Comparison of ENCODE assay signal across 30 mouse cellular contexts in genomic region chr13:114619416-114619815, GRCm38 (mm10).
DNase-seq lines count a peak whose midpoint lies in the region; ATAC-seq and TF ChIP-seq lines count a peak whose summit lies in the region.
"Had no signal": no experiment of that assay in that cellular context is flagged by ENCODE, and none has a peak within 500 bp of the region (broad histone marks: within the 10 kb centered on the region; RNA-seq: fewer than 3 reads in every experiment).

No protein-coding gene starts in this region.

- peak; percentile 28 for DNase-seq in kidney, adult 2 months
- DNase-seq in kidney, adult 9 months, result no peak
- DNase-seq in Muller cell, postnatal 12 days (ENCODE audit: inconsistent ontology term), result peak; percentile 26
- DNase-seq in adrenal gland, postnatal 25 days, result peak; percentile 7
- no peak for DNase-seq in hindbrain, embryonic 11.5 days (ENCODE audit: low spot score)
- no peak for DNase-seq in testis, postnatal 10 days (ENCODE audit: low spot score)
- no peak for DNase-seq in lung, postnatal 25 days (ENCODE audit: low spot score)
- DNase-seq: cerebellum, adult 18-20 months; cerebellum, postnatal 14 days; heart, adult 2 months; heart, postnatal 4 days; kidney, adult 11 months; kidney, postnatal 36 days; lung, postnatal 4 days; right cerebral cortex, postnatal 4 days; thymus, adult 2 months; thymus, postnatal 36 days had no signal

- no peaks in the 10 kb centered on the region for H3K27me3 ChIP-seq in kidney, adult 2 months (replicated peaks; ENCODE audit: control insufficient read depth, insufficient read depth, low read length)
- H3K27me3 ChIP-seq in hindbrain, embryonic 11.5 days (ENCODE audit: control insufficient read depth, insufficient read depth, low read length), result no peaks in the 10 kb centered on the region
- H3K27me3 ChIP-seq: heart, embryonic 12.5 days; limb, embryonic 12.5 days; liver, embryonic 15.5 days; lung, embryonic 15.5 days; megakaryocyte, embryonic 14.5 days; midbrain, embryonic 12.5 days; neural tube, embryonic 13.5 days had no signal

- TF ChIP-seq CTCF in kidney, adult 2 months (conservative IDR thresholded peaks at IDR 0.05; ENCODE audit: insufficient read depth, insufficient read length, low read depth, low read length), result no peak

- WGBS in kidney, adult 2 months, result 80% methylated on average over 4 of the region's 4 CpGs
- 94% methylated on average over 4 of the region's 4 CpGs for WGBS in hindbrain, embryonic 11.5 days

- H3K4me1 ChIP-seq in kidney, adult 2 months (ENCODE audit: control insufficient read depth, insufficient read depth, low read length), result no peaks in the 10 kb centered on the region
- H3K4me1 ChIP-seq in hindbrain, embryonic 11.5 days (replicated peaks; ENCODE audit: control insufficient read depth, insufficient read depth, low read length), result no peaks in the 10 kb centered on the region
- H3K4me1 ChIP-seq: heart, embryonic 12.5 days; limb, embryonic 12.5 days; liver, embryonic 15.5 days; lung, embryonic 15.5 days; megakaryocyte, embryonic 14.5 days; midbrain, embryonic 12.5 days; neural tube, embryonic 13.5 days had no signal

- no peaks in the 10 kb centered on the region for H3K36me3 ChIP-seq in kidney, adult 2 months (ENCODE audit: control insufficient read depth, insufficient read depth, low read length)
- no peaks in the 10 kb centered on the region for H3K36me3 ChIP-seq in hindbrain, embryonic 11.5 days (ENCODE audit: control insufficient read depth, insufficient read depth, low read length)
- H3K36me3 ChIP-seq: heart, embryonic 12.5 days; limb, embryonic 12.5 days; liver, embryonic 15.5 days; lung, embryonic 15.5 days; midbrain, embryonic 12.5 days; neural tube, embryonic 13.5 days had no signal

- H3K9ac ChIP-seq in hindbrain, embryonic 11.5 days (ENCODE audit: low read depth, low read length), result no peak overlapping the region
- H3K9ac ChIP-seq: heart, embryonic 12.5 days; hindbrain, embryonic 14.5 days; limb, embryonic 12.5 days; liver, embryonic 15.5 days; lung, embryonic 15.5 days; midbrain, embryonic 12.5 days; neural tube, embryonic 13.5 days had no signal

- no peaks in the 10 kb centered on the region for H3K9me3 ChIP-seq in hindbrain, embryonic 11.5 days (ENCODE audit: control insufficient read depth, low read length)
- H3K9me3 ChIP-seq: heart, embryonic 12.5 days; limb, embryonic 12.5 days; liver, embryonic 15.5 days; lung, embryonic 15.5 days; midbrain, embryonic 12.5 days; neural tube, embryonic 13.5 days had no signal

- ATAC-seq in hindbrain, embryonic 11.5 days (ENCODE audit: low FRiP score), result no peak
- ATAC-seq: activated CD4-positive, CD25-positive, alpha-beta regulatory T cell, adult 4 months had no signal

- no peak overlapping the region for H3K27ac ChIP-seq in kidney, adult 2 months (ENCODE audit: insufficient read depth, low read depth, low read length)
- H3K27ac ChIP-seq in hindbrain, embryonic 11.5 days (ENCODE audit: low read depth, low read length), result no peak overlapping the region
- H3K27ac ChIP-seq: heart, adult 2 months; hindbrain, embryonic 14.5 days; layer of hippocampus, adult 2 months; left cerebral cortex, adult 2 months; limb, embryonic 12.5 days; liver, embryonic 15.5 days; lung, embryonic 15.5 days; midbrain, embryonic 12.5 days; neural tube, embryonic 13.5 days; stomach, postnatal 0 days had no signal

- H3K4me2 ChIP-seq in hindbrain, embryonic 11.5 days (replicated peaks; ENCODE audit: low read depth, low read length), result no peak overlapping the region
- H3K4me2 ChIP-seq: heart, embryonic 12.5 days; hindbrain, embryonic 14.5 days; limb, embryonic 12.5 days; liver, embryonic 15.5 days; lung, embryonic 15.5 days; midbrain, embryonic 12.5 days; neural tube, embryonic 13.5 days had no signal

- H3K4me3 ChIP-seq in kidney, adult 2 months (ENCODE audit: insufficient read depth, low read depth, low read length), result no peak overlapping the region
- no peak overlapping the region for H3K4me3 ChIP-seq in hindbrain, embryonic 11.5 days (ENCODE audit: low read depth, low read length)
- H3K4me3 ChIP-seq: erythroblast, embryonic 14.5 days; heart, adult 2 months; heart, embryonic 12.5 days; layer of hippocampus, adult 2 months; left cerebral cortex, adult 2 months; limb, embryonic 12.5 days; liver, embryonic 15.5 days; lung, embryonic 15.5 days; megakaryocyte, embryonic 14.5 days; midbrain, embryonic 12.5 days; neural tube, embryonic 13.5 days had no signal

- no peak for TF ChIP-seq POLR2A in kidney, adult 2 months (IDR thresholded peaks at IDR 0.05; ENCODE audit: low read depth, low read length)

Comparison
In these comparisons a context has a peak if more than half of its experiments do, and no peak if none do; other contexts are left out.
1. DNase-seq: peak in kidney, adult 2 months (single experiment), Muller cell, postnatal 12 days (single experiment) and adrenal gland, postnatal 25 days (single experiment); none in kidney, adult 9 months (single experiment), hindbrain, embryonic 11.5 days (single experiment), testis, postnatal 10 days (single experiment) and lung, postnatal 25 days (single experiment).